Mouse (Mus musculus) neural tube, embryonic 11.5 days (tissue): ENCODE results near the gene Rsbn1l. TPM values are rescaled to one million over a fixed set of nuclear protein-coding genes. Genes with fewer than 3 reads are reported as not detected.

Experiments
- ATAC-seq: fragments of 200-750 bp; cut with Nextera tagmentation; 2 replicates; pipeline ENCODE4 v1.8.0; 2017; ENCODE audit warnings: moderate number of reproducible peaks, mild to moderate bottlenecking, moderate TSS enrichment, moderate library complexity; ENCODE audit not compliant: insufficient read depth, low FRiP score, low TSS enrichment
- DNase-seq: peaks from one replicate; pipeline ENCODE4 v3.0.0-alpha.2; 2015; ENCODE audit warnings: low spot score
- H3K27ac ChIP-seq: fragments of 300-500 bp; sonication (generic); 2 replicates; pipeline ENCODE4 v1.5.1; 2014; ENCODE audit warnings: low read depth, mild to moderate bottlenecking, low read length
- H3K27me3 ChIP-seq: fragments of 300-500 bp; sonication (generic); 2 replicates; pipeline ENCODE4 v1.6.1; 2014; ENCODE audit warnings: mild to moderate bottlenecking, low read length, mixed read lengths; ENCODE audit not compliant: control insufficient read depth, insufficient read depth
- H3K36me3 ChIP-seq: fragments of 300-500 bp; sonication (generic); 2 replicates; pipeline ENCODE4 v1.6.1; 2014; ENCODE audit warnings: mild to moderate bottlenecking, low read length, moderate library complexity, mixed read lengths; ENCODE audit not compliant: control insufficient read depth, insufficient read depth
- H3K4me1 ChIP-seq: fragments of 300-500 bp; sonication (generic); 2 replicates; pipeline ENCODE4 v1.6.1; 2014; ENCODE audit warnings: low read length, mixed read lengths; ENCODE audit not compliant: control insufficient read depth, insufficient read depth
- H3K4me2 ChIP-seq: fragments of 300-500 bp; sonication (generic); 2 replicates; pipeline ENCODE4 v1.6.1; 2014; ENCODE audit warnings: low read depth, mild to moderate bottlenecking, moderate library complexity
- H3K4me3 ChIP-seq: fragments of 300-500 bp; sonication (generic); 2 replicates; pipeline ENCODE4 v1.5.1; 2014; ENCODE audit warnings: low read depth, low read length
- H3K9ac ChIP-seq: fragments of 300-500 bp; sonication (generic); 2 replicates; pipeline ENCODE4 v1.6.1; 2014; ENCODE audit warnings: mild to moderate bottlenecking, low read length
- H3K9me3 ChIP-seq: fragments of 300-500 bp; sonication (generic); 2 replicates; pipeline ENCODE4 v1.6.1; 2016; ENCODE audit warnings: low read length; ENCODE audit not compliant: control insufficient read depth
- WGBS: fragments of 180-500 bp; shearing (Covaris S2); extraction: QIAGEN DNeasy Blood & Tissue Kit; methylation state at CpG from one replicate; pipeline ENCODE4 v1.1.7; 2014; 5-methylcytosine and 5-hydroxymethylcytosine counted together
- polyA plus RNA-seq: library from polyadenylated mRNA; unstranded; fragments of >200 nt; fragmentation: Nextera tagmentation; extraction: Ambion mirVana; gene quantifications from 2 replicates; pipeline ENCODE4 v1.2.1, GENCODE M21; 2014

Rsbn1l gene
- polyA plus RNA-seq, 1 experiment from 2014 or later: 5.6 TPM

DNA sequence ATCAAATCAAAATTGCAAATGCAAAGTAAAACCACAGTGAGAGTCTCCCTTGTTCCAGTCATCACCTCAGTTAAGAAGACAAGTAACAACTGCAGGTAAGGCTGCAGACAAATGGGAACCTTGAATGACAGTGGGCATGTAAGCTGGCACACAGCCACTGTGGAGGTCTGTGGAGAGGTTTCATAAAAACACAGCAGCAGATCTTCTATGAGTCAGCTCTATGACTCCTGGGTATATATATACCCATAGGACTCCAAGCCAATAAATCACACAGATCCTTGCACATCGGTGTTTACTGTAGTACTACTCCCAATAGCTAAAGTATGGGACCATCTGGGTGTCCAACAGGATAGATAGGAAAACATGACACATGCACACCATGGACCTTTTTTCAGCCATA is 83.1 kb downstream of the Rsbn1l start:
- DNase-seq (no peak), ATAC-seq (no peak)
- Histone ChIP-seq H3K9me3 (no peaks in the 10 kb centered on the region), H3K9ac (no peak overlapping the region), H3K4me2 (no peak overlapping the region), H3K27me3 (no peaks in the 10 kb centered on the region), H3K4me3 (no peak overlapping the region), H3K36me3 (no peaks in the 10 kb centered on the region), H3K4me1 (no peaks in the 10 kb centered on the region), H3K27ac (no peak overlapping the region)
- WGBS: 85% methylated on average over 1 of the region's 1 CpGs

DNA sequence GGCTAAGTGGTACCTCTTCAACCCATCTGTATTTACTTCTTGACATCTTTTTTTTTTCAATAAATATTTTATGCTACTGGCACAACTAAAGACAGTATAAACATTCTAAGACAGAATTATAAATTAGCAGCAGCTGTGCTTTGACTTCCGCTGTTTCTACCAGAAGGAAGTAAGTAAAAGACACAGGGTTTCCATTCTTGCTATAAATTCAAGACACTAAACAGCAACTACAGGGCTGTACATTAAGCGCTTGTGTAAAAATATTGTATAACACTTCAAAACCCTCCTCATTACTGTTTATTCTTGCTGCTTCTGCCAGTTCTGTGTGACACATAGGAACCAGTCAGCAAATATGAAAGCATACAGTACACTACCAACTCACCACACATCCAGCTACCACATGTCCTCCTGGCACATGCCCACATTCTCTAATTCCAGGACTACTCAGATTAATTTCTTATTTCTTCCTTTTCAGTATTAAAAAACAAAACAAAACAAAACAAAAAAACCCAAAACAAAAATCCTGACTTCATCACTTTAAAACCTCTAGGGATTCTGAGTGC is 90.9 kb downstream of the Rsbn1l start:
- ATAC-seq: no peak
- DNase-seq: no peak
- Histone ChIP-seq H3K27me3 (no peaks in the 10 kb centered on the region), H3K27ac (no peak overlapping the region), H3K9me3 (no peaks in the 10 kb centered on the region), H3K4me3 (no peak overlapping the region), H3K9ac (no peak overlapping the region), H3K36me3 (no peaks in the 10 kb centered on the region), H3K4me1 (no peaks in the 10 kb centered on the region), H3K4me2 (no peak overlapping the region)
- WGBS: 89% methylated on average over 2 of the region's 2 CpGs

DNA sequence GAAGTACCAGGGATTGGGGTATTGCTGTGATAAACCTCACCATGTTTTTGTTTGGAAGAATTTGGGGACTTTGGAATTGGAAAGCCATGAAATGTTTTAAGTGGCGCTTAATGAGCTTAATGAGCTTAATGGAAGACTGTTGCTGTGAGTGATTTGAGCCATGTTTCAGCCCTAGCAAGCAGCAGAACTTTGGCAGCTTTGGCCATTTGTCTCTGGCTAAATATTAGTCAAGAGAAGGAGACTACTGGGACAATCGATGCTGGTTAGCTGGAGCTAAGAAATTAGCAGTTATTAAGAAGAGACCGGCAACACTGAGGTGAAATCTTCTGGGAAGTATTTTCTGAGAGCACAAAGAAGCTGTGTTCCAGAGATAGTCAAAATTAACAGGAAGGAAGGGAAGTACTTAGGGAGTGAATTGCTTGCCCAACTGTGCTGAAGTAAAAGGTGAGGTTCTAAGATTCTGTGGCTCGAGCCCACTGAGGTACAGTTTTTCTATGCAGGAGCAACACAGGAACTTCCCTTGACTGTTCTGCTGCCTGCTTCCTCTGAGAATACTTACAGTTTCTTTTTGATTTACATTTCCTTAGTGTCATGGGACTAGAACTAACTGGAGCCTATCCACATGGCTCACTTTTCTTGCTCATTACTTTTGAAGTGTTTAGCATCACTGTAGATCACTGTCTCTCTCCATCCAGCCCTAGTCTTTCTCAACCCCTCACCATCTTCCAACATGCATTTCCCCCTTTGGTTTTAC is 91.8 kb downstream of the Rsbn1l start:
- Histone ChIP-seq H3K4me3 (no peak overlapping the region), H3K4me1 (no peaks in the 10 kb centered on the region), H3K27me3 (no peaks in the 10 kb centered on the region), H3K36me3 (no peaks in the 10 kb centered on the region), H3K9me3 (no peaks in the 10 kb centered on the region), H3K27ac (no peak overlapping the region), H3K4me2 (no peak overlapping the region), H3K9ac (no peak overlapping the region)
- ATAC-seq (no peak), DNase-seq (no peak)
- WGBS: 81% methylated on average over 4 of the region's 4 CpGs

DNA sequence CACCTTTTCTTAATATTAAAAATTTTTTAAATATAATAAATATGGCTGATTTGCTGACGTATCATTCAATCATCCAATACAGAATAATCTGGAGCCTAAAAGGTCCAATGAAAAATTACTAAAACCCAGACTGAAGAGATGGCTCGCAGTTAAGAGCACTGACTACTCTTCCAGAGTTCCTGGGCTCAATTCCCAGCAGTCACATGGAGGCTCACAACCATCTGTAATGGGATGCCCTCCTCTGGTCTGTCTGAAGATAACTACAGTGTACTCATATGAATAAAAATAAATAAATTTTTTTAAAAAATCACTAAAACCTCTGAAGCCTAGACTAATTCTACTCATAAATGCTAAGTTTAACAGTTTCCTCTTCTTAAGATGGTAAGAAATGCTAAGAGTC is 94.3 kb downstream of the Rsbn1l start:
- Histone ChIP-seq H3K9me3 (no peaks in the 10 kb centered on the region), H3K9ac (no peak overlapping the region), H3K36me3 (no peaks in the 10 kb centered on the region), H3K4me2 (no peak overlapping the region), H3K4me1 (no peaks in the 10 kb centered on the region), H3K27me3 (no peaks in the 10 kb centered on the region), H3K4me3 (no peak overlapping the region), H3K27ac (no peak overlapping the region)
- ATAC-seq (no peak), DNase-seq (no peak)
- WGBS: 96% methylated on average over 2 of the region's 2 CpGs

DNA sequence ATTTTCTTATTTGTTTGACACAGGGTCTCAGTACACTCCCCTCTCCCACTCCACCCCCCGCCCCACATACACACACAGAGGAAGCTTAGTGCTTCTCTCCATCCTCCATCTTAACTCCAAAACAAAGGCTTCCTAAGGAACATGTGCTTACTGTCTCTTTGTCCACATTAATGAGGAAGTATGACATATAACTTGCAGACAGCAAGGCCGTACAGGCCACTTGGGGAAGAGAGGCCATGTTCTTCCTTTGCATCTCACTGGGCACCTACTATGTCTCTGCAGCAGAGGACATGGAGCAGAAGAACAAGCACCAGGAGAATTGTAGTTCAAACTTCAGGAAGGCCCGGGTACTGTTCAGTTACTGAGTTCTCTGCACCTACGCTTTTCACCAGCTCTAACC is 95.6 kb downstream of the Rsbn1l start:
- 98% methylated on average over 4 of the region's 4 CpGs for WGBS
- Histone ChIP-seq H3K4me3 (no peak overlapping the region), H3K36me3 (no peaks in the 10 kb centered on the region), H3K27ac (no peak overlapping the region), H3K9ac (no peak overlapping the region), H3K4me2 (no peak overlapping the region), H3K4me1 (no peaks in the 10 kb centered on the region), H3K27me3 (no peaks in the 10 kb centered on the region), H3K9me3 (no peaks in the 10 kb centered on the region)
- ATAC-seq (no peak), DNase-seq (no peak)

DNA sequence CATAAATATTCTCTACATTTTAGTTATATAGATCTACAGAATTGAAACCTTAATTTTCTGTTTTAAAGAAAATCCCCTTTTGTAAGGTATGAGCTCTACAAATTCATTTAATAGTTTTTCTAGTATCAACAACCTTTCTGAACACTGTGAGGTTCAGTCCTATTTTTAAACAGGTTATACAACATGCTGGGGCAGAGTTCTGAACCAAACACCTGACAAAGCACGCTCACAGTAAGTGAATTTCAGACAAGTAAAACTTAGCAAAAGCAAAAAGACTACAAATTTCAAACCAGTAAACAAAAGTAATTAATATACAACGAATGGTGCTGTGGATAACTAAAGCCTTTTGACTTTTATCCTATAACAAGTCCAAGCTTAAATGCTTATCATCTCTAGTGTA is 97.8 kb downstream of the Rsbn1l start:
- Histone ChIP-seq H3K4me3 (no peak overlapping the region), H3K27ac (no peak overlapping the region), H3K9me3 (no peaks in the 10 kb centered on the region), H3K36me3 (no peaks in the 10 kb centered on the region), H3K4me2 (no peak overlapping the region), H3K27me3 (no peaks in the 10 kb centered on the region), H3K4me1 (no peaks in the 10 kb centered on the region), H3K9ac (no peak overlapping the region)
- WGBS: 92% methylated on average over 2 of the region's 2 CpGs
- DNase-seq (no peak), ATAC-seq (no peak)

DNA sequence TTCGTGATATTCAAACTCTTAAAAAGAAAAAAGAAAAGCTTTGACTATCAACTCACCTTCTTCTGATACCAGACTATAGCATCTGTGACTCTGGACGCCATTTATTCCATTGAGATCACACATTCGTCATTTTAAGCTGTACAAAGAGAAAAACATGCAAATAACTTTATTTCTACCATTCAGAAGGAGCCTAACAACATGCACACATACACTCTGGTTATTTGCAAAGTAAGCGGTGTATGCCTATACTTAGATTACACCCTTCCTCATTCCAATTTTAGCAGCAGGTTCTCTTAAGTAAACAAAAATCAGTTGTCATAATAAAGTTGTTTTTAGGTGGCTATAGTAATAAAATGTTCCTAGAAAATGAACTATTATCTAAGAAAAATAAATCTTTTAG is 101.1 kb downstream of the Rsbn1l start:
- Histone ChIP-seq H3K4me1 (no peaks in the 10 kb centered on the region), H3K4me2 (no peak overlapping the region), H3K36me3 (no peaks in the 10 kb centered on the region), H3K27ac (no peak overlapping the region), H3K9ac (no peak overlapping the region), H3K9me3 (no peaks in the 10 kb centered on the region), H3K27me3 (no peaks in the 10 kb centered on the region), H3K4me3 (no peak overlapping the region)
- no peak for DNase-seq
- 92% methylated on average over 4 of the region's 4 CpGs for WGBS
- no peak for ATAC-seq

DNA sequence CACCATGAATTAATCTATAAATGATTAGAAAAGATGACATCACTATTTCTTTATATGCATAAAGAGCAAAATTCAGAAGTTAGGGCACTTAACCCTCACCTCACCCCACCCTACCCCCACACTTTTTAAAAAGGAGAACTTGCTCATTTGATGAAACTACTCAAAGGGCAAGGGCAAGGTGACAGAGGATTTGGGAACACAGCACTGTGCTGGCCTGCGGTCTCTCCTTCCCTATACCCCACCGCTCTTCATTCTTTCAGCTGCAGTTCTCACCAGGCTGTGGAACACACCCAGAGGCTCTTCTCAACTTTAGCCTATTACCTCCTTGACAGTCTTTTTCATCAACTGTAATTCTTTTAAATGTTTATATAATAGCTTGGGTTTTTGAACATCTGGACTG is 109.2 kb downstream of the Rsbn1l start:
- H3K4me3 ChIP-seq: no peak overlapping the region
- no peak overlapping the region for H3K9ac ChIP-seq
- H3K27me3 ChIP-seq: no peaks in the 10 kb centered on the region
- no peak for DNase-seq
- H3K9me3 ChIP-seq: no peaks in the 10 kb centered on the region
- no peak overlapping the region for H3K4me2 ChIP-seq
- no peak overlapping the region for H3K27ac ChIP-seq
- no peak for ATAC-seq
- no peaks in the 10 kb centered on the region for H3K4me1 ChIP-seq
- 94% methylated on average over 2 of the region's 2 CpGs for WGBS
- H3K36me3 ChIP-seq: no peaks in the 10 kb centered on the region

DNA sequence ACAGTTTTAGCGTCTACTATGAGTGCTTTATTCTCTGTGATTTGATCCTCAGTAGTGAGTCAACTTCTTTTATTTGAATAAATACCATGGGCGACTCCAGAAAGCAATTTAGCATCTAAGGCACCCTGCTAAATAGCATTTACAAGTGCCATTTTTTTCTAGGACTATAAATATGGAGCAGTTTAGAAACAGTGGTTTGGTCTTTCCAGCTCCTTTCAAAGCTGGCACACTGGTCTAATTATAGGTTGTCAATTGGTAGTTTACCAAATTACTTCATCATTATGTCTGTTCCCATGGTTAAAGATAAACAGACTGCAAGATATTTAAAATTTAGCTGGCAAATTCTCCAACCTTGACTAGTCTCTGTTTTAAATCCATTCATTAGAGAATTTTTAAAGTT is 112.4 kb downstream of the Rsbn1l start:
- H3K4me2 ChIP-seq: no peak overlapping the region
- H3K36me3 ChIP-seq: no peaks in the 10 kb centered on the region
- no peaks in the 10 kb centered on the region for H3K4me1 ChIP-seq
- DNase-seq (no peak), ATAC-seq (no peak)
- no peak overlapping the region for H3K4me3 ChIP-seq
- no peak overlapping the region for H3K9ac ChIP-seq
- H3K9me3 ChIP-seq: no peaks in the 10 kb centered on the region
- whole genome bisulfite sequencing: 73% methylated on average over 2 of the region's 2 CpGs
- no peaks in the 10 kb centered on the region for H3K27me3 ChIP-seq
- H3K27ac ChIP-seq: no peak overlapping the region
